Mouse (Mus musculus): ENCODE results near the gene Tulp3.
"Not testable (repeated sequence)": the region's sequence is repeated elsewhere in the genome, so short reads cannot be mapped to it uniquely, and the experiment has no call there.

Tulp3 gene

DNA sequence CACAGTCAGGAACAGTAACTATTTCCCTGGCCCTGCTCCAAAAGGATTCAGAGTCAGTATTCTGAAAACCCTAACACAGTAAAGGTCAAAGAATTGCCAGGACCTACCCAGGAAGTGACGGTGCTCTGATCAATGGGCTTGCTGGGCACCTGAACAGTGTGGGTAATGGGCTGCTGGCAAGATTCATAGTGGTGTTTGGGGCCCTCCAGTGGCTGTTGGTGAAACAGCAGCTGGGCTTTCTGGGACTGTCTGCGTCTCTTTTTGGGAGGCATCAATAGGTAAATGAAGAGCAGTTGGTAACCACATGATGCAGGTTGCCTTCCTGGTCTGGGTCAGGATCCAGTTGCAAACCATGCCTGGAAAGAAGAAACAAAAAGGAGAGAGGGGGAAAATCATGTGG lies 3.3 kb upstream of the Tulp3 start:
- DNase-seq (ENCODE audit: low spot score in 2 of 2): no peak

DNA sequence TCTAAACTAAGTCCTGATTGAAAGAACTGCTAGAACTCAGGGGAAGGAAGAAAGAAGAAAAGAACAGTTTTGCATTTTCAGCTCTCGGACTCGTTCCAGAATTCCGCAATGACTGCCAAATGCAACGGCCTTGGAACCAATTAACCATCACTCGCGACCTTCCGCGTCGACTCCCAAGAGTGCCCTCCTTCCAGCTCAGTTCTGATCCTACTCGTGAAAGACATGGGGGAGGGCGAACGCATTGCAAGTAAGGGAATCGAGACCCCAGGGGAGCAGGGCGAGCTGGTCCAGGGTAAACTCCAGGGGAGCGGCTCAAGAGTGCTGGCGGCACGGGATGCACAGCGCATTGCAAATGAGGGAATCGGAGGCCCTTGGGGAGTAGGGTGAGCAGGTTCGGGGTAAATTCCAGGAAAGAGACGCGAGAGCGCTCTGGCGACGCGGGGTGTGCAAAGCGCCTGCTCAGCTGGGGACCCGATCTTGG lies 410 bp downstream of the Tulp3 start:
- peak in 1 of 2 experiments; percentile 40 for DNase-seq (ENCODE audit: low spot score in 2 of 2)

DNA sequence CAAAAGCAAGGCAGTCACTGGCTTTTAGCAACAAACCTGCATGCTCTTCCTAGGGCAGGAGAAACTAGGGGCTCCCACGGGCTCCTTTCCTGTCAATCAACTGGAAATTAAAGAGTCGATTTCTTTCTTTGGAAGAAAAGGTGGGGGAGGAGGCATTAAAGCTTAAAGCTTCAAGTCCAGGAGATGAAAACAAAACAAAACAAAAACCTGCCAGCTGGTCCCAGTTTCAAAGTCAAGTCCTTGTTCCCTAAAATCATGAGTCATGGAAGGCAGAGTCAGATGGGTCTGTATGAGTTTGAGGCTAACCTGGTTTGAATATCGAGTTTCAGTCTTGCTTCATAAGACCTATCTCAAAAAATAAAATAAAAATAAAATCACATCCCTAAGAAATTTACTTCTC lies 1.5 kb downstream of the Tulp3 start:
- no peak for DNase-seq (ENCODE audit: low spot score in 2 of 2)

DNA sequence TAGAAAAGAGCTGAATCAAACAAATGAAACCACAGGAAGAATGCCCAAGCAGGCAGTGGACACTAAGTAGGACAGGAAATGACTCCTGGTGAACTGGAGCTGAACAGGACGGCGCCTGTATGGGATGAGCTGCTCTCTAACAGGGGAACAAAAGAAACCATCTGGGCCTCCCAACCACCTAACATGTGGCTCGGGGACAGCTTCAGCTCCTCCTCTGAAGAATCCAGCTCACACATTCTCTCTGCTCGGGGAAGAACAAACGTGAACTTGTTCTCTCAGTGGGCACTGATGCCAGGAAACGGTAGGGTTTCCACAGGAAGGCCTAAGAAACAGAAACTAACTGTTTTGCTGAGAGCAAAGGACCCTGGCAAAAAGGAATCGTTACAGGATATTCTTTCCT lies 5.9 kb downstream of the Tulp3 start:
- no peak for DNase-seq (ENCODE audit: low spot score in 2 of 2)

DNA sequence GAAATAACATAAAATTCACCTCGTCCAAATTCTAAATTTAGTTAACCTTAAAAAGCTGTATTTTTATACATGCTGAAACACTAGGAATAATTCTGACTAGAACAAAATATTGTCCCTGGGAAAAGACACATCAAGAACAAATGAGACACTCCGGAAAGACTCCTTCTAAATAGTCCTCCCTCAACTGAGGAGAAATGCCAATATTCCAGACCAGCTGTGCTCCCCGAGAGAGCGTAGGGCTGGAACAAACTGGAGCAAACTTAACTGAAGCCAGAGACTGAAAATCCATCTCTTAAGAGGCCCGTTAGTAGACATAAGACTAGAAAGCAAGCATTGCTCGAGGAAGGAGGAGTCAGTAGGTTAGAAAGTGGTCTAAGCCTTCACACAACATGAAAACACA lies 8.9 kb downstream of the Tulp3 start:
- no peak for DNase-seq (ENCODE audit: low spot score in 2 of 2)

DNA sequence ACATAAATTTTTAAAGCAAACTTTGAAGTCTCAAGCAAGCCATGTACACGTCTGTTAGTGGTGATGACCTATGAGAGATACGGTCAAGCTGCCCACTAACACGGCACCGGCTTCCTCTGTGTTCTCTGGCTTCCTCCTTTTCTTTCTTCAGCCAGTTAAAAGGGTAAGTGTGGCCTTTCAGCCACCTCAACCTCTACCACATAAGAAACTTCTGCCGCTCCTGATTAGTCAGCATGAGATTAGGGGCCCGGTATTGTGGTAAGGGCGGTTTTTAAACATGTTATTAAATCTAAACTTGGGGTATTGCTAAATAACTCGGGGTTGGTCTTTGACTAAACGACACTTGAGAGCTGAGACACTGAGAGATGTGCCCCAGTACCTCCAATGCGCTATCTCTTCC lies 10.0 kb downstream of the Tulp3 start:
- no peak for DNase-seq (ENCODE audit: low spot score in 2 of 2)

DNA sequence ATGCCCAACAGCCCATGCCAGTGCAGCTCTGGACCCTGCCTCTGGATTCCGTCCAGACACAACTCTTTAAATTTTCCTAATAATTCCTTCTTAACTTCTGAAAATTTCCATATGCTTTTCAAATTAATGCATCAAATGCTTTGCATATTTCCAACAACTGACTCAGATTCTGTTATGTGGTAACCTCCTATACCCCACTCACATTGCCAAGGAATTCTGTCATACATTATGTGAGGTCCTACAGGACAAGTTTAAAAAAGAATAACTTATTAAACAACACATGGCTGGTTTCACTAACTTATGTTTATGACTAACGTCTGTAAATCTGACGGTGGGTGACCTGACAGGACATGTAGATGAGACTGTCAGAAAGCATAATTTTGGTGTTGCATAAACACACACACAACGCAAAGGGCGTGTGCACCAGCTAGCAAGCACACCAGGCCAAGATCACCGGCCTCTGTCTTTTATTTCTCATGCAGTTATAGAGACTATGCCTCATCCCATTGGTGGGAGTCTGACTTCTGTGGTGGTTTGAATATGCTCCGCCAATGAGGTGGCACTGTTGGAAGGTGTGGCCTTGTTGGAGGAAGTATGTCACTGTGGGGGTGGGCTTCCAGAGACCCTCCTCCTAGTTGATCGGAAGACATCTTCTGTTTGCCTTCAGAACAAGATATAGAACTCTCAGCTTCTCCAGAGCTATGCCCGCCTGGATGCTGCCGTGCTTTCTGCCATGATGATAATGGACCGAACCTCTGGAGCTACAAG lies 13.5 kb downstream of the Tulp3 start:
- DNase-seq (ENCODE audit: low spot score in 2 of 2): no peak

DNA sequence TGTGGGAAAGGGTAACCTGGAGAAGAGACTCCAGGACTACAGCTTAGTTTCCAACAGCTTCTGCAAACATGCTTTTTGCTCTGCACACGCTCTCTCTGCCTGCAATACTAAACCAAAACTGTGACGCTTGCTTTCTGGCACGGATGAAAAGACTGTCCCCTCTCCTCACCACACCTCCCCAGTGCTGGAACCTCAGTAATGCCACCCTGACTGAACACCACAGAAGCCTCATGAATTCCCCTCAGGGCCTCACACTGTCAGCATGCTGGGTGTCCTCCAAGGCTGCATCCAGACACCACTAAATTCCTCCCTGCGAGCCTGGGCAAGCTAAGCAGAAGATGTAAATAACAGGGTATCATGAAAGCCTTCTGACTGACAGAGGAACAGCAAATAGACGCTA lies 16.8 kb downstream of the Tulp3 start:
- no peak for DNase-seq (ENCODE audit: low spot score in 2 of 2)

DNA sequence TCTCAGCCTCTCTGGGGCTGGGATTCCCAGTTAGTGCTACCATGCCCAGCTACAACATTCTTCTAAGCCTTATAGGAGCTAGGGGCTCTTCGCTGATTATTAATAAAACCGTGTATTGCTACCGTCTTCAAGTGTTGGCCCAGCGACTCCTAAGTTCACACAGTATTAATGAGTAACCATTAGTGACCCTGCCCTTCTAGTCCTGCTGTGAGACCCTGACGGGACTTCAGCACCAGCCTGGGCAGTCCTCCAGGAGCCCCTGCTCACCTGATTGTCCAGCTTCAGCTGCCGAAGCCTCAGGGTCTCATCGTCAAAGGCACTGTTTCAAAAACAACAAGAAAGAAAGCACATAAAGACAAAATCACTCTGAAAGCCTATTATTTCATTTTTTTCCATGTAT lies 18.2 kb downstream of the Tulp3 start:
- DNase-seq (ENCODE audit: low spot score in 2 of 2): no peak

DNA sequence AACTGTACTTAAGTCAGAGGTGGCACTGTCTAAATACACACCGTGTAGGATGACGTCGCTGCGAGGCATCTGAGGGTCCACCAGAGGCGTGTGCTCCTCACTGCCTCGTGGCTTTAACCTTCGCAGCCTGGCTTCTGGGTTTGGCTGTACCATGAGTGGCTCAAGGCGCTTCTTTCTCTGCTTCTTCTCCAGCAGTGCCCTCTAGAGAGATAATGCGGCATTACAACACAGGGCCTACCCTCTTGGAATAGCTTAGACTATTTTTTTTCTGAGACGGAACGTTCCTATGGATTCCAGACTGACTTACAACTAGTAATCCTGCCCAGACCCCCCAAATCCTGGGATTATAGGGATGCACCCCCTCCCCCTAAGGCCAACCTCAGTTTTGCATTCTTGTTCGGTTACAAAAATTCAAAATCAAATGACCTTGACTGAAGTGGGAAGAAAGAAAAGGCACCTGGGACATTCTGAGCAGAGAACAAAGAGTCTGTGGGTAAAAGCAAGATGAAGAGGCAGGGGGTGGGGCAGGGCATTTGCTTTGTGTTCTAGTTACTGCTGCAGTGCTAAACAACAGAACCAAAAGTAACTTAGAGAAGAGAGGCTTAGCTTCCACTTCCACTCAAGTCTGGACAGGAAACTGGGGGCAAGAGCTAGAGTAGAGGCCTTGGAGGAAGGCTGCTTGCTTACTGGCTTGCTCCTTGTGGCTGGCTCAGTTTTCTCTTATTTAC lies 21.1 kb downstream of the Tulp3 start:
- DNase-seq (ENCODE audit: low spot score in 2 of 2): peak; percentile 33 to 72

DNA sequence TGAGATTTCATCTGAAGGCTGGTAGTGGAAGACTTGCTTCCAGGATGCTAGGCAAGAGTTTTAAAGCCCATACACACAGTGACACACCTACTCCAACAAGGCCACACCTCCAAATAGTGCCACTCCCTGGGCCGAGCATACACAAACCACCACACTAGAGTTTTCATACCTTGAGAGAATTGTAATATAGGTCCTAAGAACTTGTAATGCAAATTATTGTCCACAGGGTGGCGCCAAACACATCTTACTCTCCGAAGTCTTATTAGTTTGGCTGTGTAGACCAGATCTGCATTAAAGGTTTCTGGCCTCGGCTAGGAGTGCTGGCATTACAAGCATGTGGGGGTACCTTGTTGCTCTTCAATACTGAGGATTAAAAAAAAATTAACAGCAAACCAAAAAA lies 37.3 kb downstream of the Tulp3 start:
- DNase-seq (ENCODE audit: low spot score in 2 of 2): no peak

DNA sequence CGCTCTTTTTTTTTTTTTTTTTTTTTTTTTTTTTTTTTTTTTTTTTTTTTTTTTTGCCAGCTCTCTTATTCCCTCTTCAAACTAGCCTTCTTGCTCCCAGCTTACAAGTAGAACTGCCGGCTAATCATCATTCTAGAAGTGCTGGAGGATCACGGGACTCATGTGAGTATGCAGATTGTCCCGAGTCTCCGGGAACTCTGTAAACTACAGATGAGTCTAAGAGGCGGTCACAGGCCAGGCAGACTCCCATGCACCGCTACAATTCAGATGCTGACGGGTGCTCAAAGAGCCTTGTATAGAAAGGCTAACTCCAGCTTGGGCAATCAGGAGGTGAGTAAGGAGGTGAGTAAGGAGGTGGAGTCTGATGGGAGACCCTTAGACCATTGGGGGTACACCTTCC lies 40.1 kb downstream of the Tulp3 start:
- no peak for DNase-seq (ENCODE audit: low spot score in 2 of 2)

DNA sequence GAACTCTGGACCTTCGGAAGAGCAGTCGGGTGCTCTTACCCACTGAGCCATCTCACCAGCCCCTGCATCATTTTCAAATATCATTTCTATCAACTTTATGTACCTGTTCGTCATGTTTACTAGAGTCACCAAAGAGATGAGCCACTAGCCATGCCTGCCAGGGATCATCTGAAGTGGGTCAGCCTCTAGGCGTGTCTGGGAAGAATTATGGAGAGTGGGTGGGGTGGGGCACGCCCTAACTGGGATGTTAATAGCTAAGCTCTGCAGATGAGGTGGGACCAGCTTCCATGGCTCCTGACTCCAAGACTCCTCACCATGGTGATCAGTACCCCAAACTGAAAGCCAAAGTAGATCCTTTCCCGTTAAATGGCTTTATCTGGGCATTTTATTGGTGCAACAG lies 40.9 kb downstream of the Tulp3 start:
- DNase-seq (ENCODE audit: low spot score in 2 of 2): no peak

DNA sequence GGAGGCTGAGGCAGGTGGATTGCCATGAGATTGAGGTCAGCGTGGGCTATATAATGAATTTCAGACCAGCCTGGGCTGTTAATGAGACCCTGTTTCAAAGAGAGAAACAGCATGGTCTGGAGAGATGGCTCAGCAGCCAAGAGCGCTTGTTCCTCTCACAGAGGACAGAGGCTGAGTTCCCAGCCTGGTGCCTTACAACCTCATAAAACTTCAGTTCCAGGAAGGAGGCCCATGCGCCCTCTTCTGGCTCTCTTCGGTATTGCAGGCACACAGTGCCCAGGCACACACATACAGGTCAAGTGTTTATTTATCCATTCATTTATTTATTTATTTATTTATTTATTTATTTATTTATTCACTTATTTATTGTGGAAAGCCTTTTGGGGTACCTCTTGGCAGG lies 47.3 kb downstream of the Tulp3 start:
- DNase-seq (ENCODE audit: low spot score in 2 of 2): no peak

DNA sequence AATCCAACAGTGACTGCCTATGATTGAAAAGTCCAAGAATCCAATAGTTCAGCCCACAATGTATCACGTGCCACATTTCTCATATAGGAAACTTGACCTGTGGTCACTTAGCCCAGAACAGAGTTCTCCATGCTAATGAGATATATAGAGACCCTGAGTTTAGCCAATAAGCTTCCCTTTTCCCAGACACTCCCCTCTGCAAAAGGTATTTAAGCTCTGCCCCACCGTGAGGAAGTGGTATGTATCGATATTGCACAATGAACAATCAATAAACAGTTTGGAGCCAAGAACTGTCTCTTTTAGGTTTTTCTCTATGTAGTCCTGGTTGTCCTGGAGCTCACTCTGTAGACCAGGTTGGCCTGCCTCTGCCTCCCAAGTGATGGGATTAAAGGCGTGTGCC lies 50.9 kb downstream of the Tulp3 start:
- no peak for DNase-seq (ENCODE audit: low spot score in 2 of 2)

DNA sequence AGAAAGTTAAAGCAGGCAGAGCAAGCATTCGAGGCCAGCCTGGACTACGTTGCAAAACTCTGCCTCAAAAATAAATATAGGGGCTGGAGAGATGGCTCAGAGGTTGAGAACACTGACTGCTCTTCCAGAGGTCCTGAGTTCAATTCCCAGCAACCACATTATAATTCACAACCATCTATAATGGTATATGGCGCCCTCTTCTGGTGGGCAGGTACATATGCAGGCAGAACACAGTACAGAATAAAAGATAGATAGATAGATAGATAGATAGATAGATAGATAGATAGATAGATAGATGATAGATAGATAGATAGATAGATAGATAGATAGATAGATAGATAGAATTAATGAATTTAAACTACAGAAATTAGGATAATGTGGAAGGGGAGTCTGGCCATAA lies 53.0 kb downstream of the Tulp3 start:
- DNase-seq (ENCODE audit: low spot score in 2 of 2): not testable (repeated sequence)

DNA sequence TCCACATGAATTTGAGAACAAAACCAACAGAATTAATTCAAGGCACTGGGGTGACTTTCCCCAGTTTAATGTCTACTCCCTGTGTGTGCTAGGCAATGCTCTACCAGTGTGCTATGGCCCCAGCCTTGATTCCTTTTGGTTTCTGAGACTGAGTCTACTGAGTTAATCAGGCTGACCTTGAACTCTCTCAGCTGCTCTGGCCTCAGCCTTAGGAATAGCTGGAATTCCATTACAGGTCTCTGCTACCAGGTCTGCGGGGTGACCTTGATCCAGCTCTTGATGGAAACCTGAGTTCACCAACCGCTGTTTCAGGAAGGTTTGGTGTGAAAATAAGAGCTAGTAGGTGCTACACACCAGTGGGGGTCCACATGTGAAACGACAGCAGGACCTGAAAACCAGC lies 53.8 kb downstream of the Tulp3 start:
- no peak for DNase-seq (ENCODE audit: low spot score in 2 of 2)

DNA sequence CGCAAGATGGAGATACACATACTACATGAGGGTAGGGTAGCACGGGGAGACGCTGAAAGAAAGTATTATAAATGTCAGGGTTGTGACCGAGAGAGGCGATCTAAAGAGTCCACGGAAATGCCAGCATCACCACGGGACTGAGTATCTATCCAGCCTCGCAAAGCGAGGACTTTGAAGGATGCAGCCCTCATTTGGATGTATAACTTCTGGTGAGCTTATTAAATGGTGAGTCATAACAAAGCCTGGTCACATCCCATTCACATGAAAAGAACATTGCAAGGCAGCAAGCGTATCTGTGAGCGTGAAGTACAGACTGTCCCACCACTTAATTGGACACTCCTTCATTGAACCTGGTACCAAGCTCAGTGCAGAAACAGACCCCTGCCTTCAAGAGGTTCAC lies 54.2 kb downstream of the Tulp3 start:
- DNase-seq (ENCODE audit: low spot score in 2 of 2): no peak

DNA sequence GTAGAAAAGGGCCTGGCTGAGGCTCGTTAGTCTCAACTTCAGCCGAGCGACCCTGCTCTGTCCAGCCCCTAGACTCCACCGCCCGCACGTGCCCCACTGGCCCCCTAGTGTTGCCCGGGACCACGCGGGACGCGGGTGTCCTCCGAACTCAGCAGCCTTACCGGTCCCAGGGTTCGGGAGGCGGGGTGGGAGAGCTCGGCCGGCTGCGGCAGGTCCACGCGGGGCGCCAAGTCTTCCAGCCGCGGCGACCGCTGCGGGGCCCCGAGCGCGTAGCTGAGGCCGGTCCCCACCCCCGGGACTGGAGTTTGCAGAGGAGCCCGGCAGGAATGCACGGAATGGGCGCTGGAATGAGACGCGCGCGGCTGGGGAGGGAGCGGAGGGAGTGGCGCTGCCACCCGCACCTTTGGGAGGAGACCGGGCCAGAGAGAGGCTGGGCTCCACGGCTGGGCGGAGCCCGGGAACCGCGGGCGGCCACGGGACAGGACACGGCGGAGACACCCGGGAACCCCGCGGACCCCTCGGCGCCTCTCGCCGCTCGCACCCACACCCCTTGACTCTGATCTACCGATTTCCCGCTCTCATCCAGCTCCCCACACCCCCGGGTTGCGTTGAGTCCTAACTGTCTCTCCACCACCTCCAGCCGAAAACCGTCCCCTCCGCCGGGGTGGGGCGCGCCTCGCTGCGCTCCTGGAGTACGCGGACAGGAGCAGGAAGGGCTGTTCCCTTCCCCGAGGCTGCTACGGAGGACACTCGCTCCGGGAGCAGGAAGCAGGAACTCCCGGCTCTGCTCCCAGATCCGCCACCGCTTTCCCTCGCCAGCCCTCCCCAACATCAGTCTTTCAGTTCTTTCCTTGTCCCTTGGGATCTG lies 55.3 kb downstream of the Tulp3 start, which contains the start of gene Tead4:
Gene Tead4 (minus strand): TSS at position 690 of the 868 bp plus-strand sequence.
- peak in 1 of 2 experiments; percentile 66 for DNase-seq (ENCODE audit: low spot score in 2 of 2)

DNA sequence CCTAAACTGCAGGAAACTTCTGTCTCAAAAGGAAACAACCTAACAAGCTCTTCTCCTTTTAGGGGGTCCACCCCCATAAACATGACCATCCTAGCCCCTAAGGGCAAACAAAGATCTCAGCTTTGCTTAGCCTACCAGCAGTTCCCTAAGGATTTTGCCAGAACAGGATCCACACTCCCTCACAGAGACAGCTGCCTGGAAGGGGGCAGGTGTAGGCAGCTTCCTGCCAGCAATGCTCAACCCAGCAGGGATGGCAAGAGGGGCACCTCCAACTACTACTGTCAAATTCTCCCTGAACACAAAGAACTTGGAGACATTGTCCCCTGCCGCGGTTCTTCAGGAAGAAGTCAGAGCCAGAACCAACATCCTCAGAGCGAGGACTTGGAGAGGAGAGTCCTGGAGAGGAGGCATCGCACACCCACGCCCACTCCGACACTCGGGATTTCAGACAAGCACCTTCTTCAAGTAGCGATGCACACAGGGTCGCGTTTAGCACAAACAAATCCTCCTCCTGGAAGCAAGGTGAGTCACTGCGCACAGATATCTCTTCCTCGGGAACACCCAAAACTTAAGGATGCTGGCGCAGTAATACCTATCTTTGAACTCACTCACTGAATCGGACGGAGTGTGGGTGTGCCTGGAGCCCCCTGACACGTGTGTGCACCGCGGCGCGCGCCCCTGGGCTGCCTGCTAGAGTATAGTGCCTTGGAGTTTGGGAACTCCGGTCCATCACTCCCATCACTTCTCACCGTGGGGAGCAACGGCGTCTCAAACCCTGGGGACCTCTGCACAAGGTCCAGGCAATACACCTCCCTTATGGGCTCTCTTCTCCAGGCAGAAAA lies 56.1 kb downstream of the Tulp3 start:
- no peak for DNase-seq (ENCODE audit: low spot score in 2 of 2)

DNA sequence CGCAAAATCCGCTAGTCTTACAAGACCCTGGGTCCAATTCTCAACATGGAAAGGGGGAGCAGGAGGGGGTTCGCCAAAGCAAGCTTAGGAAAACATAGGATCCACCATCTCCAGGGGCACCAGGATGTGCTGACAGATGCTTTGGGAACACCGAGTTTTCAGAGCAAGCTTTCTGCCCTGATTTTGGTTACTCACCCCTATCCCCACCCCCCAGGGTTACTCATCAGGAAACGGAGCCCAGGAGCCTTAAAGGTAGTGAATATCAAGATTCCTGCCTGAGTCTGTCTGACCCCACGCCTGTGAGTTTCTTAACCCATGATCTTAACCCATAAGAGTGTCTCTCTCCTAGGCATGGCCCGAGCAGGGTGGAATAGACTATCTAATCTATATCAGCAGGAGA lies 57.4 kb downstream of the Tulp3 start:
- DNase-seq (ENCODE audit: low spot score in 2 of 2): no peak

Data from urinary bladder, postnatal 4 days (tissue).